Mouse (Mus musculus): ENCODE data around the gene 1700028P14Rik. TPM values are rescaled to one million over a fixed set of nuclear protein-coding genes. Genes with fewer than 3 reads are reported as not detected.

Gene 1700028P14Rik
- 0.43 and 0.44 TPM in 2 replicates for polyA plus RNA-seq (2014; fragmentation: Nextera tagmentation; extraction: Ambion mirVana)

- Histone ChIP-seq H3K27me3 (ENCODE audit: control insufficient read depth, insufficient read depth, low read length) (no peaks in the 10 kb centered on the region), H3K4me3 (ENCODE audit: low read depth, low read length) (no peak within 1 kb of the TSS), H3K27ac (ENCODE audit: low read depth, low read length) (no peak within 1 kb of the TSS), H3K4me1 (replicated peaks; ENCODE audit: control insufficient read depth, insufficient read depth, low read length) (no peaks in the 10 kb centered on the region), H3K9ac (ENCODE audit: low read length) (no peak within 1 kb of the TSS), H3K4me2 (ENCODE audit: low read depth, low read length, severe bottlenecking) (peak within 1 kb of the TSS; percentile 37), H3K36me3 (ENCODE audit: control insufficient read depth, insufficient read depth, low read length) (no peaks in the 10 kb centered on the region), H3K9me3 (ENCODE audit: control insufficient read depth, low read length) (no peaks in the 10 kb centered on the region)
- WGBS: 5% methylated on average over 13 of the region's 13 CpGs
- DNase-seq (ENCODE audit: low spot score) (peak; percentile 81), ATAC-seq (replicated peaks; ENCODE audit: low FRiP score) (peak; percentile 85)
Observed at GRCm38 (mm10) chr19:23652644-23653043, at the start of gene 1700028P14Rik. TSS of gene 1700028P14Rik (minus strand) at chr19:23652812.

GRCm38 (mm10) chr19:23699131-23699530 lies 46.5 kb upstream of the 1700028P14Rik start:
- H3K36me3 ChIP-seq (ENCODE audit: control insufficient read depth, insufficient read depth, low read length): peaks cover 2% of the 10 kb centered on the region; the same call in 1 of the 2 replicates
- H3K4me1 ChIP-seq (replicated peaks; ENCODE audit: control insufficient read depth, insufficient read depth, low read length): no peaks in the 10 kb centered on the region

GRCm38 (mm10) chr19:23698366-23698765 lies 45.8 kb upstream of the 1700028P14Rik start:
- Histone ChIP-seq H3K9ac (ENCODE audit: low read length) (no peak overlapping the region), H3K4me2 (ENCODE audit: low read depth, low read length, severe bottlenecking) (no peak overlapping the region), H3K9me3 (ENCODE audit: control insufficient read depth, low read length) (no peaks in the 10 kb centered on the region), H3K27ac (ENCODE audit: low read depth, low read length) (no peak overlapping the region), H3K27me3 (ENCODE audit: control insufficient read depth, insufficient read depth, low read length) (no peaks in the 10 kb centered on the region), H3K4me1 (replicated peaks; ENCODE audit: control insufficient read depth, insufficient read depth, low read length) (no peaks in the 10 kb centered on the region), H3K4me3 (ENCODE audit: low read depth, low read length) (no peak overlapping the region), H3K36me3 (ENCODE audit: control insufficient read depth, insufficient read depth, low read length) (peaks cover 2% of the 10 kb centered on the region; the same call in 1 of the 2 replicates)
- ATAC-seq (replicated peaks; ENCODE audit: low FRiP score) (no peak), DNase-seq (ENCODE audit: low spot score) (no peak)
- 88% methylated on average over 7 of the region's 7 CpGs for WGBS

More at GRCm38 (mm10) chr19:23699131-23699530, 46.5 kb upstream of the 1700028P14Rik start:
- WGBS: 83% methylated on average over 4 of the region's 4 CpGs
- Histone ChIP-seq H3K27ac (ENCODE audit: low read depth, low read length) (no peak overlapping the region), H3K4me3 (ENCODE audit: low read depth, low read length) (no peak overlapping the region), H3K9ac (ENCODE audit: low read length) (no peak overlapping the region), H3K9me3 (ENCODE audit: control insufficient read depth, low read length) (no peaks in the 10 kb centered on the region), H3K4me2 (ENCODE audit: low read depth, low read length, severe bottlenecking) (no peak overlapping the region), H3K27me3 (ENCODE audit: control insufficient read depth, insufficient read depth, low read length) (no peaks in the 10 kb centered on the region)
- no peak for ATAC-seq (replicated peaks; ENCODE audit: low FRiP score)
- DNase-seq (ENCODE audit: low spot score): no peak

- Histone ChIP-seq H3K36me3 (ENCODE audit: control insufficient read depth, insufficient read depth, low read length) (peaks cover 2% of the 10 kb centered on the region; the same call in 1 of the 2 replicates), H3K9ac (ENCODE audit: low read length) (no peak overlapping the region), H3K4me1 (replicated peaks; ENCODE audit: control insufficient read depth, insufficient read depth, low read length) (no peaks in the 10 kb centered on the region), H3K4me2 (ENCODE audit: low read depth, low read length, severe bottlenecking) (no peak overlapping the region), H3K27ac (ENCODE audit: low read depth, low read length) (no peak overlapping the region), H3K4me3 (ENCODE audit: low read depth, low read length) (no peak overlapping the region), H3K9me3 (ENCODE audit: control insufficient read depth, low read length) (no peaks in the 10 kb centered on the region), H3K27me3 (ENCODE audit: control insufficient read depth, insufficient read depth, low read length) (no peaks in the 10 kb centered on the region)
- no peak for DNase-seq (ENCODE audit: low spot score)
- ATAC-seq (replicated peaks; ENCODE audit: low FRiP score): no peak
- 85% methylated on average over 8 of the region's 8 CpGs for WGBS
Observed at GRCm38 (mm10) chr19:23697861-23698260, 45.2 kb upstream of the 1700028P14Rik start.

- Histone ChIP-seq H3K4me3 (ENCODE audit: low read depth, low read length) (no peak overlapping the region), H3K4me1 (replicated peaks; ENCODE audit: control insufficient read depth, insufficient read depth, low read length) (no peaks in the 10 kb centered on the region), H3K27me3 (ENCODE audit: control insufficient read depth, insufficient read depth, low read length) (no peaks in the 10 kb centered on the region), H3K4me2 (ENCODE audit: low read depth, low read length, severe bottlenecking) (no peak overlapping the region), H3K36me3 (ENCODE audit: control insufficient read depth, insufficient read depth, low read length) (peaks cover 2% of the 10 kb centered on the region; the same call in 1 of the 2 replicates), H3K9ac (ENCODE audit: low read length) (no peak overlapping the region), H3K27ac (ENCODE audit: low read depth, low read length) (no peak overlapping the region), H3K9me3 (ENCODE audit: control insufficient read depth, low read length) (no peaks in the 10 kb centered on the region)
- ATAC-seq (replicated peaks; ENCODE audit: low FRiP score) (no peak), DNase-seq (ENCODE audit: low spot score) (no peak)
- 88% methylated on average over 4 of the region's 4 CpGs for WGBS
Observed at GRCm38 (mm10) chr19:23694344-23694743, 41.7 kb upstream of the 1700028P14Rik start.

GRCm38 (mm10) chr19:23688421-23688946 lies 35.9 kb upstream of the 1700028P14Rik start:
- 15% methylated on average over 4 of the region's 4 CpGs for WGBS
- Histone ChIP-seq H3K4me2 (ENCODE audit: low read depth, low read length, severe bottlenecking) (peak overlapping the region; percentile 66), H3K27me3 (ENCODE audit: control insufficient read depth, insufficient read depth, low read length) (no peaks in the 10 kb centered on the region), H3K36me3 (ENCODE audit: control insufficient read depth, insufficient read depth, low read length) (no peaks in the 10 kb centered on the region), H3K4me1 (replicated peaks; ENCODE audit: control insufficient read depth, insufficient read depth, low read length) (no peaks in the 10 kb centered on the region), H3K27ac (ENCODE audit: low read depth, low read length) (no peak overlapping the region), H3K4me3 (ENCODE audit: low read depth, low read length) (peak overlapping the region; percentile 83), H3K9me3 (ENCODE audit: control insufficient read depth, low read length) (no peaks in the 10 kb centered on the region), H3K9ac (ENCODE audit: low read length) (no peak overlapping the region)
- no peak for ATAC-seq (replicated peaks; ENCODE audit: low FRiP score)
- peak; percentile 54 for DNase-seq (ENCODE audit: low spot score)

GRCm38 (mm10) chr19:23687296-23688021 lies 34.8 kb upstream of the 1700028P14Rik start, which contains the start of gene Ptar1:
TSS of gene Ptar1 (plus strand) at chr19:23687429.
- H3K4me3 ChIP-seq (ENCODE audit: low read depth, low read length): peak within 1 kb of the TSS; percentile 83
- no peaks in the 10 kb centered on the region for H3K4me1 ChIP-seq (replicated peaks; ENCODE audit: control insufficient read depth, insufficient read depth, low read length)
- ATAC-seq (replicated peaks; ENCODE audit: low FRiP score): peak; percentile 94
- peak within 1 kb of the TSS; percentile 85 for H3K27ac ChIP-seq (ENCODE audit: low read depth, low read length)
- DNase-seq (ENCODE audit: low spot score): peak; percentile 96
- no peaks in the 10 kb centered on the region for H3K36me3 ChIP-seq (ENCODE audit: control insufficient read depth, insufficient read depth, low read length)
- no peaks in the 10 kb centered on the region for H3K9me3 ChIP-seq (ENCODE audit: control insufficient read depth, low read length)
- WGBS: under 1% methylated on average over 76 of the region's 93 CpGs
- no peaks in the 10 kb centered on the region for H3K27me3 ChIP-seq (ENCODE audit: control insufficient read depth, insufficient read depth, low read length)
- peak within 1 kb of the TSS; percentile 94 for H3K9ac ChIP-seq (ENCODE audit: low read length)
- H3K4me2 ChIP-seq (ENCODE audit: low read depth, low read length, severe bottlenecking): peak within 1 kb of the TSS; percentile 66

GRCm38 (mm10) chr19:23686962-23687295 lies 34.3 kb upstream of the 1700028P14Rik start:
- no peaks in the 10 kb centered on the region for H3K4me1 ChIP-seq (replicated peaks; ENCODE audit: control insufficient read depth, insufficient read depth, low read length)
- peak overlapping the region; percentile 66 for H3K4me2 ChIP-seq (ENCODE audit: low read depth, low read length, severe bottlenecking)
- DNase-seq (ENCODE audit: low spot score): no peak
- peak overlapping the region; percentile 83 for H3K4me3 ChIP-seq (ENCODE audit: low read depth, low read length)
- no peaks in the 10 kb centered on the region for H3K27me3 ChIP-seq (ENCODE audit: control insufficient read depth, insufficient read depth, low read length)
- H3K36me3 ChIP-seq (ENCODE audit: control insufficient read depth, insufficient read depth, low read length): no peaks in the 10 kb centered on the region
- no peaks in the 10 kb centered on the region for H3K9me3 ChIP-seq (ENCODE audit: control insufficient read depth, low read length)
- peak overlapping the region; percentile 94 for H3K9ac ChIP-seq (ENCODE audit: low read length)
- no peak for ATAC-seq (replicated peaks; ENCODE audit: low FRiP score)
- 2% methylated on average over 14 of the region's 14 CpGs for WGBS
- H3K27ac ChIP-seq (ENCODE audit: low read depth, low read length): peak overlapping the region; percentile 85

Measured in forebrain, embryonic 11.5 days (tissue).